Mouse (Mus musculus): ENCODE data around the gene Tanc1. TPM values are rescaled to one million over a fixed set of nuclear protein-coding genes. Genes with fewer than 3 reads are reported as not detected.

The Tanc1 gene
- total RNA-seq, 2 experiments from 2014 or later: 17.7 to 27.5 TPM

GRCm38 (mm10) chr2:59645515-59645914 is 33.7 kb downstream of the Tanc1 start:
- peak; percentile 29 to 30 for DNase-seq (ENCODE audit: low spot score in 2 of 2)
- intact Hi-C loops (cut with DNase I): no loop called here

- DNase-seq (ENCODE audit: low spot score in 2 of 2): no peak
- intact Hi-C loops (cut with DNase I): no loop called here
Observed at GRCm38 (mm10) chr2:59646740-59647390, 35.0 kb downstream of the Tanc1 start.

GRCm38 (mm10) chr2:59648444-59648843 is 36.6 kb downstream of the Tanc1 start:
- intact Hi-C loops (cut with DNase I): no loop called here
- DNase-seq (ENCODE audit: low spot score in 2 of 2): no peak

- DNase-seq (ENCODE audit: low spot score in 2 of 2): no peak
- intact Hi-C loops (cut with DNase I): loop anchor here (5.0 kb wide), 1 partner anchor 40 kb away; the partner anchor contains the start of gene Tanc1
Observed at GRCm38 (mm10) chr2:59651801-59652200, 40.0 kb downstream of the Tanc1 start.

GRCm38 (mm10) chr2:59652702-59653101 is 40.9 kb downstream of the Tanc1 start:
- intact Hi-C loops (cut with DNase I): loop anchor here (5.0 kb wide), 1 partner anchor 40 kb away; the partner anchor contains the start of gene Tanc1
- no peak for DNase-seq (ENCODE audit: low spot score in 2 of 2)

GRCm38 (mm10) chr2:59653306-59654165 is 41.7 kb downstream of the Tanc1 start:
- no peak for DNase-seq (ENCODE audit: low spot score in 2 of 2)
- intact Hi-C loops (cut with DNase I): loop anchor here (5.0 kb wide), 1 partner anchor 41 kb away; the partner anchor contains the start of gene Tanc1

GRCm38 (mm10) chr2:59655471-59655870 is 43.6 kb downstream of the Tanc1 start:
- intact Hi-C loops (cut with DNase I): no loop called here
- DNase-seq (ENCODE audit: low spot score in 2 of 2): no peak

GRCm38 (mm10) chr2:59656680-59657079 is 44.8 kb downstream of the Tanc1 start:
- DNase-seq (ENCODE audit: low spot score in 2 of 2): no peak
- intact Hi-C loops (cut with DNase I): no loop called here

GRCm38 (mm10) chr2:59659686-59660085 is 47.8 kb downstream of the Tanc1 start:
- DNase-seq (ENCODE audit: low spot score in 2 of 2): no peak
- intact Hi-C loops (cut with DNase I): no loop called here

- DNase-seq (ENCODE audit: low spot score in 2 of 2): no peak
- intact Hi-C loops (cut with DNase I): no loop called here
Observed at GRCm38 (mm10) chr2:59660891-59661805, 49.3 kb downstream of the Tanc1 start.

- DNase-seq (ENCODE audit: low spot score in 2 of 2): no peak
- intact Hi-C loops (cut with DNase I): no loop called here
Observed at GRCm38 (mm10) chr2:59664803-59665567, 53.1 kb downstream of the Tanc1 start.

GRCm38 (mm10) chr2:59666533-59666932 is 54.7 kb downstream of the Tanc1 start:
- intact Hi-C loops (cut with DNase I): no loop called here
- DNase-seq (ENCODE audit: low spot score in 2 of 2): no peak

GRCm38 (mm10) chr2:59670087-59671060 is 58.5 kb downstream of the Tanc1 start:
- no peak for DNase-seq (ENCODE audit: low spot score in 2 of 2)
- intact Hi-C loops (cut with DNase I): no loop called here

GRCm38 (mm10) chr2:59671671-59672070 is 59.8 kb downstream of the Tanc1 start:
- no peak for DNase-seq (ENCODE audit: low spot score in 2 of 2)
- intact Hi-C loops (cut with DNase I): no loop called here

GRCm38 (mm10) chr2:59672086-59672485 is 60.2 kb downstream of the Tanc1 start:
- DNase-seq (ENCODE audit: low spot score in 2 of 2): no peak
- intact Hi-C loops (cut with DNase I): no loop called here

- DNase-seq (ENCODE audit: low spot score in 2 of 2): no peak
Observed at GRCm38 (mm10) chr2:59672686-59673085, 60.8 kb downstream of the Tanc1 start.

GRCm38 (mm10) chr2:59673351-59673750 is 61.5 kb downstream of the Tanc1 start:
- DNase-seq (ENCODE audit: low spot score in 2 of 2): no peak
- intact Hi-C loops (cut with DNase I): no loop called here

More at GRCm38 (mm10) chr2:59672686-59673085, 60.8 kb downstream of the Tanc1 start:
- intact Hi-C loops (cut with DNase I): no loop called here

- no peak for DNase-seq (ENCODE audit: low spot score in 2 of 2)
- intact Hi-C loops (cut with DNase I): no loop called here
Observed at GRCm38 (mm10) chr2:59673877-59674276, 62.0 kb downstream of the Tanc1 start.
